Mouse (Mus musculus): Measurements from ENCODE around the gene Ddx23.

Ddx23 gene

GRCm38 (mm10) chr15:98632107-98632744, 30.5 kb downstream of the Ddx23 start:
- DNase-seq (ENCODE audit: low read depth) = no peak

GRCm38 (mm10) chr15:98631493-98631892, 31.2 kb downstream of the Ddx23 start:
- peak; percentile 52 for DNase-seq (ENCODE audit: low read depth)

- DNase-seq (ENCODE audit: low read depth) = no peak
These were observed 32.2 kb downstream of the Ddx23 start, which contains the start of gene Cacnb3 for GRCm38 (mm10) chr15:98630540-98630939. Gene Cacnb3, plus strand, starts transcription at chr15:98630840.

GRCm38 (mm10) chr15:98629464-98629863, 33.2 kb downstream of the Ddx23 start:
- no peak for DNase-seq (ENCODE audit: low read depth)

GRCm38 (mm10) chr15:98628589-98629254, 34.0 kb downstream of the Ddx23 start:
- DNase-seq (ENCODE audit: low read depth) = no peak

- DNase-seq (ENCODE audit: low read depth) = no peak
These were observed 36.0 kb downstream of the Ddx23 start for GRCm38 (mm10) chr15:98626487-98627212.

- DNase-seq (ENCODE audit: low read depth) = no peak
These were observed 36.6 kb downstream of the Ddx23 start for GRCm38 (mm10) chr15:98626078-98626477.

GRCm38 (mm10) chr15:98623361-98623821, 39.3 kb downstream of the Ddx23 start:
- no peak for DNase-seq (ENCODE audit: low read depth)

- DNase-seq (ENCODE audit: low read depth) = no peak
These were observed 40.0 kb downstream of the Ddx23 start for GRCm38 (mm10) chr15:98622721-98623120.

GRCm38 (mm10) chr15:98622199-98622598, 40.5 kb downstream of the Ddx23 start:
- DNase-seq (ENCODE audit: low read depth) = no peak

- DNase-seq (ENCODE audit: low read depth) = peak; percentile 74
These were observed 45.5 kb downstream of the Ddx23 start for GRCm38 (mm10) chr15:98617176-98617537.

- DNase-seq (ENCODE audit: low read depth) = no peak
These were observed 46.1 kb downstream of the Ddx23 start for GRCm38 (mm10) chr15:98616362-98617175.

GRCm38 (mm10) chr15:98615751-98616150, 46.9 kb downstream of the Ddx23 start:
- no peak for DNase-seq (ENCODE audit: low read depth)

GRCm38 (mm10) chr15:98614971-98615370, 47.7 kb downstream of the Ddx23 start:
- no peak for DNase-seq (ENCODE audit: low read depth)

- no peak for DNase-seq (ENCODE audit: low read depth)
These were observed 48.1 kb downstream of the Ddx23 start for GRCm38 (mm10) chr15:98614551-98614950.

- no peak for DNase-seq (ENCODE audit: low read depth)
These were observed 50.5 kb downstream of the Ddx23 start for GRCm38 (mm10) chr15:98612229-98612628.

- DNase-seq (ENCODE audit: low read depth) = no peak
These were observed 52.5 kb downstream of the Ddx23 start for GRCm38 (mm10) chr15:98610131-98610633.

- DNase-seq (ENCODE audit: low read depth) = peak; percentile 54
These were observed 53.2 kb downstream of the Ddx23 start, which contains the start of gene Adcy6 for GRCm38 (mm10) chr15:98609331-98610130. Gene Adcy6, minus strand, starts transcription at chr15:98610076.

- peak; percentile 29 for DNase-seq (ENCODE audit: low read depth)
These were observed 53.9 kb downstream of the Ddx23 start for GRCm38 (mm10) chr15:98608784-98609250.

GRCm38 (mm10) chr15:98608058-98608783, 54.5 kb downstream of the Ddx23 start:
- DNase-seq (ENCODE audit: low read depth) = no peak

Measured in 416B (cell line).